Comparison of ENCODE assay signal across 12 mouse cellular contexts in the genomic region with DNA sequence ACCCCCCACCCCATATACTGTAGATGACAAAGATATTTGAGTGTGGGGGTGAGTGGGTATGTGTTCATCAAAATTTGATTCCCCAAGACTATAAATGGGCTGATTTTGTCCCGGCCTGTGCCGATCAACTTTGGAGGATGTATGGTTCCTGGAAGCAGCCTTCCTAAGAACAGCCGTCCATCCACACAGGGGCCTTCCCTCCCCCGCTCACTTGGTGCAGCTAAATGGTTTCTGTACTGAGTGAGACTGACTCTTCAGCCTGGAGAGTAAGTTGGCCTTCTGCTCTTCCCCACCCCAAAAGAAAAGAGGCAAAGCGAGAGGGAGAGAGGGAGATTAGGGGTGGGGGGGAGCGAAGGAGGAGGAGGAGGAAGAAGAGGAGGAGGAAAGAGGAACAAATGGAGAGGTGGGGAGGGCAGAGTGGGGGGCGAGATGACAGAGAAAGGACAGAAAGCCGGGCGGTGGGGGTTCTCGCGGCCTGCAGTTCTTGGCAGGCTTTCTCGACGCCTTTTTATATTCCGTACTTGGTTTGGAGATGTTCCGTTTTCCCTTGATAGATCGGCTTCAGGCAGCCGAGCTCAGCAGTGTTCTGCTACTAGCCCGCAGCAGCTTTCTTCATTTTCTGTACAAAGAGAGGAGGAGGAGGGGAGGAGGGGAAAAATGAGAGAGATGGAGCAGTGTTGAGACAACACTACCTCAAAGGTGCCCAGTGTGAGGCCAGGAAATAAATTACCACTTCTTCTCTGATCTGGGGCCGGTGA. TPM values are rescaled to one million over a fixed set of nuclear protein-coding genes. Genes with fewer than 3 reads are reported as not detected.
A peak's percentile ranks its signal among the peaks of the same experiment; 100 is the strongest.
DNase-seq lines count a peak whose midpoint lies in the region; ATAC-seq lines count a peak whose summit lies in the region.
"Had no signal": no experiment of that assay in that cellular context is flagged by ENCODE, and none has a peak within 500 bp of the region (broad histone marks: within the 10 kb centered on the region; RNA-seq: fewer than 3 reads in every experiment).

No protein-coding gene starts in this region.

- intact Hi-C loops in gastrocnemius, postnatal 36 days (cut with DNase I): no loop called here

- H3K9me3 ChIP-seq in lung, embryonic 15.5 days: no peaks in the 10 kb centered on the region
- no peaks in the 10 kb centered on the region for H3K9me3 ChIP-seq in forebrain, embryonic 12.5 days
- no peaks in the 10 kb centered on the region for H3K9me3 ChIP-seq in limb, embryonic 10.5 days (replicated peaks)
- no peaks in the 10 kb centered on the region for H3K9me3 ChIP-seq in neural tube, embryonic 14.5 days (ENCODE audit: control insufficient read depth, low read length)

- H3K27ac ChIP-seq in lung, embryonic 15.5 days: peak overlapping the region; percentile 67
- peak overlapping the region; percentile 78 for H3K27ac ChIP-seq in forebrain, embryonic 12.5 days
- 0 out of 2 replicates have a peak overlapping the region, but pooled peaks have one; percentile 9 for H3K27ac ChIP-seq in limb, embryonic 10.5 days
- peak overlapping the region; percentile 64 for H3K27ac ChIP-seq in neural tube, embryonic 14.5 days (ENCODE audit: low read depth, low read length)

- DNase-seq in lung, postnatal 14 days: no peak
- DNase-seq in limb, embryonic 10.5 days (ENCODE audit: low spot score): no peak
- no peak for DNase-seq in gastrocnemius, postnatal 36 days
- DNase-seq in gastrocnemius, adult 18-20 months (ENCODE audit: low spot score): no peak
- no peak for DNase-seq in ovary, adult 18-20 months (ENCODE audit: low spot score)
- DNase-seq: lung, adult 2 months; thymus, postnatal 14 days had no signal

- no peaks in the 10 kb centered on the region for H3K27me3 ChIP-seq in lung, embryonic 15.5 days
- H3K27me3 ChIP-seq in forebrain, embryonic 12.5 days: peaks cover 8% of the 10 kb centered on the region; the same call in 1 of the 2 replicates
- no peaks in the 10 kb centered on the region for H3K27me3 ChIP-seq in limb, embryonic 10.5 days (ENCODE audit: low read depth, poor library complexity, severe bottlenecking)
- H3K27me3 ChIP-seq in neural tube, embryonic 14.5 days (ENCODE audit: control insufficient read depth, insufficient read depth, low read length): no peaks in the 10 kb centered on the region
- H3K27me3 ChIP-seq: CH12.LX had no signal

- WGBS in lung, embryonic 15.5 days: 48% methylated on average over 19 of the region's 19 CpGs
- 35% methylated on average over 19 of the region's 19 CpGs for WGBS in forebrain, embryonic 12.5 days
- 73% methylated on average over 19 of the region's 19 CpGs for WGBS in limb, embryonic 10.5 days
- WGBS in neural tube, embryonic 14.5 days: 36% methylated on average over 19 of the region's 19 CpGs

- H3K4me1 ChIP-seq in lung, embryonic 15.5 days: peaks cover 11% of the 10 kb centered on the region; the same call in 1 of the 2 replicates
- H3K4me1 ChIP-seq in forebrain, embryonic 12.5 days: peaks cover 52% of the 10 kb centered on the region
- H3K4me1 ChIP-seq in limb, embryonic 10.5 days: peaks cover 56% of the 10 kb centered on the region
- H3K4me1 ChIP-seq in neural tube, embryonic 14.5 days (ENCODE audit: control insufficient read depth, insufficient read depth, low read length): peaks cover 21% of the 10 kb centered on the region

- no peak overlapping the region for H3K9ac ChIP-seq in lung, embryonic 15.5 days
- peak overlapping the region; percentile 36; the same call in 1 of the 2 replicates for H3K9ac ChIP-seq in forebrain, embryonic 12.5 days
- no peak overlapping the region for H3K9ac ChIP-seq in neural tube, embryonic 14.5 days (replicated peaks; ENCODE audit: low read depth, low read length)

- ATAC-seq in lung, embryonic 15.5 days (ENCODE audit: borderline replicate concordance, extremely low read depth, low FRiP score, low TSS enrichment): peak; percentile 27; the same call in 1 of the 2 replicates
- ATAC-seq in forebrain, embryonic 12.5 days (ENCODE audit: low FRiP score): no peak
- no peak for ATAC-seq in neural tube, embryonic 14.5 days (ENCODE audit: low read depth)

- no peak overlapping the region for H3K4me3 ChIP-seq in lung, embryonic 15.5 days
- H3K4me3 ChIP-seq in forebrain, embryonic 12.5 days (replicated peaks): no peak overlapping the region
- H3K4me3 ChIP-seq in limb, embryonic 10.5 days: no peak overlapping the region
- H3K4me3 ChIP-seq in neural tube, embryonic 14.5 days (ENCODE audit: low read depth, low read length): no peak overlapping the region

- H3K36me3 ChIP-seq in lung, embryonic 15.5 days: peaks cover 80% of the 10 kb centered on the region
- peaks cover 75% of the 10 kb centered on the region for H3K36me3 ChIP-seq in forebrain, embryonic 12.5 days (replicated peaks)
- H3K36me3 ChIP-seq in limb, embryonic 10.5 days: peaks cover 97% of the 10 kb centered on the region
- H3K36me3 ChIP-seq in neural tube, embryonic 14.5 days (ENCODE audit: control insufficient read depth, insufficient read depth, low read length): peaks cover 26% of the 10 kb centered on the region

- H3K4me2 ChIP-seq in lung, embryonic 15.5 days: no peak overlapping the region
- peak overlapping the region; percentile 30 for H3K4me2 ChIP-seq in forebrain, embryonic 12.5 days
- H3K4me2 ChIP-seq in neural tube, embryonic 14.5 days (ENCODE audit: low read depth, low read length): peak overlapping the region; percentile 23; the same call in 1 of the 2 replicates
- H3K4me2 ChIP-seq: heart, embryonic 11.5 days had no signal

RNA-seq across cellular contexts. Expression of a gene that starts 20.7 kb away (rescaled TPM):
- 8.4 TPM in 2 replicates for polyA plus RNA-seq in lung, embryonic 15.5 days (2015; fragmentation: Nextera tagmentation; extraction: Ambion mirVana)
- polyA plus RNA-seq in forebrain, embryonic 12.5 days (2016; fragmentation: Nextera tagmentation; extraction: Ambion mirVana): 14.8 and 17.4 TPM in 2 replicates
- 13.1 and 13.4 TPM in 2 replicates for polyA plus RNA-seq in limb, embryonic 10.5 days (2016; fragmentation: Nextera tagmentation; extraction: Ambion mirVana)
- 6.6 and 9.1 TPM in 2 replicates for polyA plus RNA-seq in neural tube, embryonic 14.5 days (2014; fragmentation: Nextera tagmentation; extraction: Ambion mirVana)
- total RNA-seq in gastrocnemius, postnatal 36 days (2021): 10 to 100 TPM in 1 of 2 experiments, 1 to 10 TPM in 1; 7.0 to 15.0 TPM
- 1 to 10 TPM; 5.4 to 9.6 TPM for total RNA-seq in gastrocnemius, adult 18-20 months (2021)

Comparison
In these comparisons a context has a peak if more than half of its experiments do, and no peak if none do; other contexts are left out.
1. H3K27ac ChIP-seq: peak in every context shown above with its lines; median percentile 78 in forebrain, embryonic 12.5 days; 67 in lung, embryonic 15.5 days; 64 in neural tube, embryonic 14.5 days; 9 in limb, embryonic 10.5 days.